Mouse (Mus musculus) CD4-positive, CD25-positive, alpha-beta regulatory T cell, adult 9 weeks (primary cell): ENCODE data around the gene Scgb1b24. TPM values are rescaled to one million over a fixed set of nuclear protein-coding genes. Genes with fewer than 3 reads are reported as not detected.

Source experiments
- polyA plus RNA-seq: library from polyadenylated mRNA; unstranded; fragments of 100-300 nt; shearing (Covaris generic); gene quantifications from one replicate; pipeline ENCODE4 v1.2.1, GENCODE M21; 2017

Scgb1b24 gene
- not detected for polyA plus RNA-seq

DNA sequence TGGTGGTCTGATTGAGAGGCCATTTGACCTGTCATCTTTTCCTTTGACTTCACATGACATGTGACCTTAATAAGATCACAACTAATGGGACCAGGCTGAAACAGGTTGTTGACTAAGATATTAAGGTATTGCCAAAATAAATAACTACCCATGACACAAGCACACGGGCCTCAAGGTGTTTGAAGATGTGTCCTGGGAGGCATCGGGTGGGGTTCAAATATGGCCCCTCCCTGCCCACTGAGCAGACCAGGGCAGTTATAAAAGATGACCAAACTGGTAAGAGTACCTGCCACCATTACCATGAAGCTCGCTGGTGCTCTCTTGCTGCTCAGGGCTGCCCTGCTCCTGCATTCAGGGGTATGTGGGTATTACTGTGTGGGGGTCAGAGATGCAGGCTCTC, at the start of gene Scgb1b24:
Gene Scgb1b24 (plus strand): TSS at position 301 of the 400 bp plus-strand sequence.

GRCm38 (mm10) chr7:33739212-33739611, 4.4 kb upstream of the Scgb1b24 start, which contains the start of gene Scgb2b24:
TSS of gene Scgb2b24 (minus strand) at chr7:33739312.

Other genes with a start within 250 kb of the Scgb1b24 start
- gene Scgb2b21, start 223.3 kb upstream of the Scgb1b24 start, polyA plus RNA-seq, result not detected
- not detected for gene Scgb2b24, start 4.5 kb upstream of the Scgb1b24 start, polyA plus RNA-seq
- gene Scgb2b26, start 201.2 kb downstream of the Scgb1b24 start, polyA plus RNA-seq, result not detected